Mouse (Mus musculus) kidney, adult 8-10 months (tissue): Measurements from ENCODE around the gene Tmem161a.

Experiments
- DNase-seq, 2 experiments: peaks; one replicate each; pipeline ENCODE4 v3.0.0; 2022

The Tmem161a gene

GRCm38 (mm10) chr8:70163316-70163715 is 8.8 kb upstream of the Tmem161a start:
- no peak for DNase-seq

GRCm38 (mm10) chr8:70166504-70167110 is 5.5 kb upstream of the Tmem161a start:
- DNase-seq, result peak in 1 of 2 experiments; percentile 40

- DNase-seq, result no peak
Measured at GRCm38 (mm10) chr8:70170116-70170515, 2.0 kb upstream of the Tmem161a start.

GRCm38 (mm10) chr8:70170748-70171147 is 1.4 kb upstream of the Tmem161a start:
- DNase-seq, result peak; percentile 72 to 78

- no peak for DNase-seq
Measured at GRCm38 (mm10) chr8:70171240-70171639, 916 bp upstream of the Tmem161a start.

- no peak for DNase-seq
Measured at GRCm38 (mm10) chr8:70173320-70173719, 1.2 kb downstream of the Tmem161a start.

GRCm38 (mm10) chr8:70174079-70174478 is 1.9 kb downstream of the Tmem161a start:
- no peak for DNase-seq

GRCm38 (mm10) chr8:70178231-70178630 is 6.1 kb downstream of the Tmem161a start:
- no peak for DNase-seq

- DNase-seq, result no peak
Measured at GRCm38 (mm10) chr8:70179082-70179481, 6.9 kb downstream of the Tmem161a start.

- DNase-seq, result no peak
Measured at GRCm38 (mm10) chr8:70181212-70181902, 9.2 kb downstream of the Tmem161a start.

- no peak for DNase-seq
Measured at GRCm38 (mm10) chr8:70181903-70182252, 9.7 kb downstream of the Tmem161a start.

- DNase-seq, result no peak
Measured at GRCm38 (mm10) chr8:70183194-70183593, 11.0 kb downstream of the Tmem161a start.

GRCm38 (mm10) chr8:70188707-70189106 is 16.6 kb downstream of the Tmem161a start:
- peak; percentile 91 to 94 for DNase-seq

- peak; percentile 81 to 90 for DNase-seq
Measured at GRCm38 (mm10) chr8:70193238-70193637, 21.1 kb downstream of the Tmem161a start.

- no peak for DNase-seq
Measured at GRCm38 (mm10) chr8:70194191-70194590, 22.0 kb downstream of the Tmem161a start.

- DNase-seq, result no peak
Measured at GRCm38 (mm10) chr8:70195762-70196161, 23.6 kb downstream of the Tmem161a start.

GRCm38 (mm10) chr8:70197603-70198002 is 25.4 kb downstream of the Tmem161a start:
- DNase-seq, result peak; percentile 61 to 80

GRCm38 (mm10) chr8:70200098-70200681 is 28.0 kb downstream of the Tmem161a start:
- peak in 1 of 2 experiments; percentile 49 for DNase-seq

- DNase-seq, result no peak
Measured at GRCm38 (mm10) chr8:70201417-70201816, 29.3 kb downstream of the Tmem161a start.

GRCm38 (mm10) chr8:70203072-70203471 is 30.9 kb downstream of the Tmem161a start:
- no peak for DNase-seq

- no peak for DNase-seq
Measured at GRCm38 (mm10) chr8:70204757-70205156, 32.6 kb downstream of the Tmem161a start.

- peak; percentile 65 to 78 for DNase-seq
Measured at GRCm38 (mm10) chr8:70208130-70208529, 36.0 kb downstream of the Tmem161a start.

- DNase-seq, result no peak
Measured at GRCm38 (mm10) chr8:70210538-70210937, 38.4 kb downstream of the Tmem161a start.

GRCm38 (mm10) chr8:70211275-70211674 is 39.1 kb downstream of the Tmem161a start:
- no peak for DNase-seq
